Mouse (Mus musculus): Measurements from ENCODE around the gene Gngt2. TPM values are rescaled to one million over a fixed set of nuclear protein-coding genes. Genes with fewer than 3 reads are reported as not detected.

Gene Gngt2
- polyA plus RNA-seq, 1 experiment from 2014 or later, result 19.5 TPM

- Histone ChIP-seq H3K4me1 (ENCODE audit: control insufficient read depth, insufficient read depth, low read length) (peaks cover 5% of the 10 kb centered on the region; the same call in 1 of the 2 replicates), H3K4me3 (ENCODE audit: low read length) (no peak overlapping the region), H3K27me3 (ENCODE audit: control insufficient read depth, insufficient read depth, low read length) (peaks cover 12% of the 10 kb centered on the region), H3K36me3 (ENCODE audit: control insufficient read depth, insufficient read depth, low read length) (no peaks in the 10 kb centered on the region), H3K4me2 (replicated peaks; ENCODE audit: low read depth, low read length) (no peak overlapping the region), H3K27ac (ENCODE audit: low read depth, low read length) (no peak overlapping the region), H3K9me3 (ENCODE audit: control insufficient read depth, low read length) (no peaks in the 10 kb centered on the region), H3K9ac (ENCODE audit: low read depth, low read length) (no peak overlapping the region)
- WGBS, result 74% methylated on average over 3 of the region's 3 CpGs
- ATAC-seq (ENCODE audit: low FRiP score, low TSS enrichment), result no peak
Observed at GRCm38 (mm10) chr11:95821511-95821910, 15.5 kb upstream of the Gngt2 start.

GRCm38 (mm10) chr11:95822437-95822836, 14.6 kb upstream of the Gngt2 start:
- Histone ChIP-seq H3K27ac (ENCODE audit: low read depth, low read length) (no peak overlapping the region), H3K27me3 (ENCODE audit: control insufficient read depth, insufficient read depth, low read length) (peaks cover 19% of the 10 kb centered on the region), H3K9me3 (ENCODE audit: control insufficient read depth, low read length) (no peaks in the 10 kb centered on the region), H3K36me3 (ENCODE audit: control insufficient read depth, insufficient read depth, low read length) (no peaks in the 10 kb centered on the region), H3K4me1 (ENCODE audit: control insufficient read depth, insufficient read depth, low read length) (peaks cover 5% of the 10 kb centered on the region; the same call in 1 of the 2 replicates), H3K9ac (ENCODE audit: low read depth, low read length) (no peak overlapping the region), H3K4me3 (ENCODE audit: low read length) (no peak overlapping the region), H3K4me2 (replicated peaks; ENCODE audit: low read depth, low read length) (no peak overlapping the region)
- 93% methylated on average over 4 of the region's 4 CpGs for WGBS
- ATAC-seq (ENCODE audit: low FRiP score, low TSS enrichment), result no peak

GRCm38 (mm10) chr11:95824071-95824876, 12.7 kb upstream of the Gngt2 start, which contains the start of gene Phospho1:
Gene Phospho1 (plus strand): TSS chr11:95824499.
- Histone ChIP-seq H3K36me3 (ENCODE audit: control insufficient read depth, insufficient read depth, low read length) (no peaks in the 10 kb centered on the region), H3K27ac (ENCODE audit: low read depth, low read length) (no peak within 1 kb of the TSS), H3K4me1 (ENCODE audit: control insufficient read depth, insufficient read depth, low read length) (peaks cover 5% of the 10 kb centered on the region; the same call in 1 of the 2 replicates), H3K27me3 (ENCODE audit: control insufficient read depth, insufficient read depth, low read length) (peaks cover 35% of the 10 kb centered on the region), H3K9ac (ENCODE audit: low read depth, low read length) (peak within 1 kb of the TSS; percentile 68), H3K4me3 (ENCODE audit: low read length) (peak within 1 kb of the TSS; percentile 56), H3K4me2 (replicated peaks; ENCODE audit: low read depth, low read length) (peak within 1 kb of the TSS; percentile 97), H3K9me3 (ENCODE audit: control insufficient read depth, low read length) (no peaks in the 10 kb centered on the region)
- peak; percentile 94 for ATAC-seq (ENCODE audit: low FRiP score, low TSS enrichment)
- WGBS, result under 1% methylated on average over 75 of the region's 78 CpGs

- Histone ChIP-seq H3K27ac (ENCODE audit: low read depth, low read length) (no peak overlapping the region), H3K4me2 (replicated peaks; ENCODE audit: low read depth, low read length) (peak overlapping the region; percentile 97), H3K27me3 (ENCODE audit: control insufficient read depth, insufficient read depth, low read length) (peaks cover 41% of the 10 kb centered on the region), H3K9me3 (ENCODE audit: control insufficient read depth, low read length) (no peaks in the 10 kb centered on the region), H3K36me3 (ENCODE audit: control insufficient read depth, insufficient read depth, low read length) (no peaks in the 10 kb centered on the region), H3K9ac (ENCODE audit: low read depth, low read length) (peak overlapping the region; percentile 68), H3K4me1 (ENCODE audit: control insufficient read depth, insufficient read depth, low read length) (peaks cover 5% of the 10 kb centered on the region; the same call in 1 of the 2 replicates), H3K4me3 (ENCODE audit: low read length) (peak overlapping the region; percentile 56)
- WGBS, result under 1% methylated on average over 11 of the region's 11 CpGs
- peak; percentile 37 for ATAC-seq (ENCODE audit: low FRiP score, low TSS enrichment)
Observed at GRCm38 (mm10) chr11:95824877-95825243, 12.2 kb upstream of the Gngt2 start.

GRCm38 (mm10) chr11:95825625-95826024, 11.4 kb upstream of the Gngt2 start:
- Histone ChIP-seq H3K4me2 (replicated peaks; ENCODE audit: low read depth, low read length) (no peak overlapping the region), H3K9ac (ENCODE audit: low read depth, low read length) (no peak overlapping the region), H3K9me3 (ENCODE audit: control insufficient read depth, low read length) (no peaks in the 10 kb centered on the region), H3K27ac (ENCODE audit: low read depth, low read length) (no peak overlapping the region), H3K36me3 (ENCODE audit: control insufficient read depth, insufficient read depth, low read length) (no peaks in the 10 kb centered on the region), H3K27me3 (ENCODE audit: control insufficient read depth, insufficient read depth, low read length) (peaks cover 48% of the 10 kb centered on the region), H3K4me1 (ENCODE audit: control insufficient read depth, insufficient read depth, low read length) (peaks cover 5% of the 10 kb centered on the region), H3K4me3 (ENCODE audit: low read length) (0 out of 2 replicates have a peak overlapping the region, but pooled peaks have one; percentile 56)
- 48% methylated on average over 3 of the region's 3 CpGs for WGBS
- no peak for ATAC-seq (ENCODE audit: low FRiP score, low TSS enrichment)

- Histone ChIP-seq H3K4me1 (ENCODE audit: control insufficient read depth, insufficient read depth, low read length) (peaks cover 8% of the 10 kb centered on the region), H3K9ac (ENCODE audit: low read depth, low read length) (no peak overlapping the region), H3K27me3 (ENCODE audit: control insufficient read depth, insufficient read depth, low read length) (peaks cover 58% of the 10 kb centered on the region), H3K9me3 (ENCODE audit: control insufficient read depth, low read length) (no peaks in the 10 kb centered on the region), H3K27ac (ENCODE audit: low read depth, low read length) (no peak overlapping the region), H3K4me3 (ENCODE audit: low read length) (no peak overlapping the region), H3K4me2 (replicated peaks; ENCODE audit: low read depth, low read length) (no peak overlapping the region), H3K36me3 (ENCODE audit: control insufficient read depth, insufficient read depth, low read length) (no peaks in the 10 kb centered on the region)
- ATAC-seq (ENCODE audit: low FRiP score, low TSS enrichment), result no peak
- WGBS, result 53% methylated on average over 6 of the region's 6 CpGs
Observed at GRCm38 (mm10) chr11:95826317-95827167, 10.5 kb upstream of the Gngt2 start.

GRCm38 (mm10) chr11:95827168-95827447, 9.9 kb upstream of the Gngt2 start:
- Histone ChIP-seq H3K4me2 (replicated peaks; ENCODE audit: low read depth, low read length) (no peak overlapping the region), H3K36me3 (ENCODE audit: control insufficient read depth, insufficient read depth, low read length) (no peaks in the 10 kb centered on the region), H3K9ac (ENCODE audit: low read depth, low read length) (no peak overlapping the region), H3K4me3 (ENCODE audit: low read length) (no peak overlapping the region), H3K9me3 (ENCODE audit: control insufficient read depth, low read length) (no peaks in the 10 kb centered on the region), H3K27me3 (ENCODE audit: control insufficient read depth, insufficient read depth, low read length) (peaks cover 63% of the 10 kb centered on the region), H3K4me1 (ENCODE audit: control insufficient read depth, insufficient read depth, low read length) (peaks cover 8% of the 10 kb centered on the region), H3K27ac (ENCODE audit: low read depth, low read length) (no peak overlapping the region)
- ATAC-seq (ENCODE audit: low FRiP score, low TSS enrichment), result no peak
- 24% methylated on average over 3 of the region's 3 CpGs for WGBS

- Histone ChIP-seq H3K36me3 (ENCODE audit: control insufficient read depth, insufficient read depth, low read length) (no peaks in the 10 kb centered on the region), H3K4me1 (ENCODE audit: control insufficient read depth, insufficient read depth, low read length) (peaks cover 8% of the 10 kb centered on the region), H3K4me2 (replicated peaks; ENCODE audit: low read depth, low read length) (no peak overlapping the region), H3K27me3 (ENCODE audit: control insufficient read depth, insufficient read depth, low read length) (peaks cover 68% of the 10 kb centered on the region), H3K4me3 (ENCODE audit: low read length) (no peak overlapping the region), H3K9me3 (ENCODE audit: control insufficient read depth, low read length) (no peaks in the 10 kb centered on the region), H3K9ac (ENCODE audit: low read depth, low read length) (no peak overlapping the region), H3K27ac (ENCODE audit: low read depth, low read length) (no peak overlapping the region)
- 21% methylated on average over 3 of the region's 3 CpGs for WGBS
- no peak for ATAC-seq (ENCODE audit: low FRiP score, low TSS enrichment)
Observed at GRCm38 (mm10) chr11:95827464-95828085, 9.4 kb upstream of the Gngt2 start.
